Mouse (Mus musculus) myocyte (in vitro differentiated cells): ENCODE results near the gene Alk. TPM values are rescaled to one million over a fixed set of nuclear protein-coding genes. Genes with fewer than 3 reads are reported as not detected.

Experiments used
- H3K27me3 ChIP-seq: one replicate; pipeline ENCODE4 v1.6.1; 2011; ENCODE audit not compliant: control insufficient read depth, insufficient read depth, insufficient read length
- H3K36me3 ChIP-seq: one replicate; pipeline ENCODE4 v1.6.1; 2011; ENCODE audit not compliant: control insufficient read depth, insufficient read depth
- H3K4me2 ChIP-seq: one replicate; pipeline ENCODE4 v1.6.1; 2011; ENCODE audit warnings: low read depth, control low read depth
- H3K4me3 ChIP-seq: one replicate; pipeline ENCODE4 v1.5.1; 2011; ENCODE audit warnings: mild to moderate bottlenecking, control low read depth, moderate library complexity
- H3K79me2 ChIP-seq: one replicate; pipeline ENCODE4 v1.6.1; 2011; ENCODE audit not compliant: control insufficient read depth, insufficient read depth
- H3ac ChIP-seq: one replicate; pipeline ENCODE4 v1.6.1; 2011; ENCODE audit not compliant: control insufficient read depth, insufficient read length
- CEBPB ChIP-seq: IDR thresholded peaks from 2 replicates; pipeline ENCODE4 v1.6.1; 2011; ENCODE audit warnings: mild to moderate bottlenecking, moderate library complexity; ENCODE audit not compliant: poor library complexity, insufficient read depth, severe bottlenecking
- E2F4 ChIP-seq: IDR thresholded peaks from one replicate; pipeline ENCODE4 v1.6.1; 2011; ENCODE audit warnings: mild to moderate bottlenecking, control low read depth, moderate library complexity; ENCODE audit not compliant: insufficient read depth
- MAX ChIP-seq: IDR thresholded peaks from one replicate; pipeline ENCODE4 v1.6.1; 2011; ENCODE audit warnings: low read depth, mild to moderate bottlenecking, control low read depth
- MYOD1 ChIP-seq, 3 experiments: IDR thresholded peaks; one replicate each; pipeline ENCODE4 v1.6.1; 2011; ENCODE audit warnings: control low read depth in 2 of 3, low read depth in 2 of 3, mild to moderate bottlenecking in 2 of 3, moderate library complexity in 1 of 3; ENCODE audit not compliant: insufficient read length in 2 of 3, control insufficient read depth in 1 of 3
- MYOG ChIP-seq, 3 experiments: IDR thresholded peaks; one replicate each; pipeline ENCODE4 v1.6.1; 2011; ENCODE audit warnings: control low read depth in 2 of 3, low read depth in 2 of 3, mild to moderate bottlenecking in 2 of 3; ENCODE audit not compliant: insufficient read length in 2 of 3, control insufficient read depth in 1 of 3, insufficient read depth in 1 of 3
- POLR2A ChIP-seq: IDR thresholded peaks from one replicate; pipeline ENCODE4 v1.6.1; 2011; ENCODE audit warnings: low read depth, mild to moderate bottlenecking, control low read depth, moderate library complexity; ENCODE audit not compliant: insufficient read length
- POLR2AphosphoS2 ChIP-seq: IDR thresholded peaks from one replicate; pipeline ENCODE4 v1.6.1; 2011; ENCODE audit warnings: low read depth, control low read depth; ENCODE audit not compliant: insufficient read length
- REST ChIP-seq: IDR thresholded peaks from one replicate; pipeline ENCODE4 v1.6.1; 2011; ENCODE audit warnings: mild to moderate bottlenecking, control low read depth, moderate library complexity; ENCODE audit not compliant: insufficient read depth, insufficient read length
- SRF ChIP-seq: IDR thresholded peaks from one replicate; pipeline ENCODE4 v1.6.1; 2011; ENCODE audit warnings: low read depth; ENCODE audit not compliant: control insufficient read depth, insufficient read length
- TCF12 ChIP-seq: IDR thresholded peaks from one replicate; pipeline ENCODE4 v1.6.1; 2011; ENCODE audit warnings: mild to moderate bottlenecking, control low read depth; ENCODE audit not compliant: poor library complexity, insufficient read depth, severe bottlenecking
- TCF3 ChIP-seq: IDR thresholded peaks from one replicate; pipeline ENCODE4 v1.6.1; 2011; ENCODE audit warnings: low read depth, control low read depth; ENCODE audit not compliant: insufficient read length
- USF1 ChIP-seq: IDR thresholded peaks from one replicate; pipeline ENCODE4 v1.6.1; 2011; ENCODE audit warnings: low read depth, mild to moderate bottlenecking, control low read depth, moderate library complexity
- polyA plus RNA-seq: library from polyadenylated mRNA; unstranded; fragments of >200 nt; fragmentation: generic; extraction: Trizol; gene quantifications from one replicate; pipeline ENCODE4 v1.2.1, GENCODE M21; 2012; ENCODE audit warnings: missing spikeins

The Alk gene
- polyA plus RNA-seq, 1 experiment, result not detected

- Histone ChIP-seq H3K4me3 (no peak overlapping the region), H3ac (no peak overlapping the region), H3K27me3 (no peaks in the 10 kb centered on the region), H3K4me2 (no peak overlapping the region), H3K36me3 (no peaks in the 10 kb centered on the region), H3K79me2 (no peaks in the 10 kb centered on the region)
- TF ChIP-seq USF1 (no peak), MAX (no peak)
Observed at GRCm38 (mm10) chr17:72524839-72525238, 79.6 kb downstream of the Alk start.

- Histone ChIP-seq H3K4me3 (no peak overlapping the region), H3K36me3 (no peaks in the 10 kb centered on the region)
- TF ChIP-seq POLR2A (no peak), REST (no peak), POLR2AphosphoS2 (no peak), MYOD1 (IDR thresholded peaks at IDR 0.05; ENCODE audit: control insufficient read depth in 1 of 3, insufficient read length in 2 of 3, low read depth in 2 of 3) (no peak), TCF3 (no peak), TCF12 (no peak), USF1 (no peak), MYOG (IDR thresholded peaks at IDR 0.05; ENCODE audit: control insufficient read depth in 1 of 3, insufficient read depth in 1 of 3, insufficient read length in 2 of 3, low read depth in 2 of 3) (no peak), E2F4 (no peak), MAX (no peak), SRF (no peak), CEBPB (no peak)
Observed at GRCm38 (mm10) chr17:72523006-72523405, 81.4 kb downstream of the Alk start.

GRCm38 (mm10) chr17:72522381-72522780, 82.0 kb downstream of the Alk start:
- H3K36me3 ChIP-seq, result no peaks in the 10 kb centered on the region
- H3K4me2 ChIP-seq, result no peak overlapping the region
- H3ac ChIP-seq, result no peak overlapping the region
- H3K27me3 ChIP-seq, result no peaks in the 10 kb centered on the region
- no peak overlapping the region for H3K4me3 ChIP-seq
- H3K79me2 ChIP-seq, result no peaks in the 10 kb centered on the region
- TF ChIP-seq MYOD1 (IDR thresholded peaks at IDR 0.05; ENCODE audit: control insufficient read depth in 1 of 3, insufficient read length in 2 of 3, low read depth in 2 of 3), result no peak
- no peak for TF ChIP-seq POLR2A
- no peak for TF ChIP-seq USF1
- TF ChIP-seq E2F4, result no peak
- TF ChIP-seq POLR2AphosphoS2, result no peak
- no peak for TF ChIP-seq SRF
- TF ChIP-seq MAX, result no peak
- TF ChIP-seq MYOG (IDR thresholded peaks at IDR 0.05; ENCODE audit: control insufficient read depth in 1 of 3, insufficient read depth in 1 of 3, insufficient read length in 2 of 3, low read depth in 2 of 3), result no peak

More at GRCm38 (mm10) chr17:72523006-72523405, 81.4 kb downstream of the Alk start:
- H3ac ChIP-seq, result no peak overlapping the region
- no peaks in the 10 kb centered on the region for H3K79me2 ChIP-seq
- no peak overlapping the region for H3K4me2 ChIP-seq
- no peaks in the 10 kb centered on the region for H3K27me3 ChIP-seq

- TF ChIP-seq MAX, result no peak
- peak in 1 of 3 experiments; percentile 12 for TF ChIP-seq MYOD1 (IDR thresholded peaks at IDR 0.05; ENCODE audit: control insufficient read depth in 1 of 3, insufficient read length in 2 of 3, low read depth in 2 of 3)
- Histone ChIP-seq H3ac (no peak overlapping the region), H3K4me2 (no peak overlapping the region), H3K27me3 (no peaks in the 10 kb centered on the region), H3K36me3 (no peaks in the 10 kb centered on the region), H3K4me3 (no peak overlapping the region), H3K79me2 (no peaks in the 10 kb centered on the region)
Observed at GRCm38 (mm10) chr17:72521353-72521752, 83.1 kb downstream of the Alk start.

- TF ChIP-seq MYOG (IDR thresholded peaks at IDR 0.05; ENCODE audit: control insufficient read depth in 1 of 3, insufficient read depth in 1 of 3, insufficient read length in 2 of 3, low read depth in 2 of 3) (no peak), E2F4 (no peak), TCF12 (no peak), CEBPB (no peak), SRF (no peak), MYOD1 (IDR thresholded peaks at IDR 0.05; ENCODE audit: control insufficient read depth in 1 of 3, insufficient read length in 2 of 3, low read depth in 2 of 3) (no peak), POLR2A (no peak), POLR2AphosphoS2 (no peak)
- Histone ChIP-seq H3K4me2 (no peak overlapping the region), H3ac (no peak overlapping the region)
Observed at GRCm38 (mm10) chr17:72510746-72511145, 93.7 kb downstream of the Alk start.

More at GRCm38 (mm10) chr17:72510746-72511145, 93.7 kb downstream of the Alk start:
- no peaks in the 10 kb centered on the region for H3K27me3 ChIP-seq
- no peaks in the 10 kb centered on the region for H3K36me3 ChIP-seq
- no peak overlapping the region for H3K4me3 ChIP-seq
- no peaks in the 10 kb centered on the region for H3K79me2 ChIP-seq
